Mouse (Mus musculus): ENCODE data around the gene Dusp22. TPM values are rescaled to one million over a fixed set of nuclear protein-coding genes. Genes with fewer than 3 reads are reported as not detected.

The Dusp22 gene
- total RNA-seq (2023; ENCODE audit: inconsistent age) = 24.3 to 26.2 TPM (median 25.1 TPM) in 4 replicates

GRCm38 (mm10) chr13:30659613-30660505, at the start of gene Dusp22:
TSS of gene Dusp22 (plus strand) at chr13:30659999.

GRCm38 (mm10) chr13:30749021-30749556, 89.3 kb downstream of the Dusp22 start, which contains the start of gene Irf4:
TSS of gene Irf4 (plus strand) at chr13:30749226.

Other genes starting within 250 kb of the Dusp22 start
- gene Uqcrfs1, start 114.6 kb upstream of the Dusp22 start, total RNA-seq (2023; ENCODE audit: inconsistent age) = 94.2 to 101 TPM (median 98.8 TPM) in 4 replicates
- gene Irf4, start 89.2 kb downstream of the Dusp22 start, total RNA-seq (2023; ENCODE audit: inconsistent age) = 489 to 583 TPM (median 515 TPM) in 4 replicates

All from B cell, adult (primary cell).